Mouse (Mus musculus) olfactory bulb, adult 2 months (tissue): ENCODE results near the gene Ccl6.

ENCODE experiments used
- CTCF ChIP-seq: fragments of 200-500 bp; IDR thresholded peaks from 2 replicates; pipeline ENCODE4 v1.5.1; 2012; ENCODE audit warnings: low read depth, mild to moderate bottlenecking, low read length, moderate library complexity; ENCODE audit not compliant: insufficient read depth
- POLR2A ChIP-seq: fragments of 200-500 bp; IDR thresholded peaks from 2 replicates; pipeline ENCODE4 v1.6.1; 2012; ENCODE audit warnings: mild to moderate bottlenecking, low read depth, low read length, moderate library complexity; ENCODE audit not compliant: insufficient read depth

- TF ChIP-seq POLR2A (no peak), CTCF (no peak)
These were observed 43.9 kb upstream of the Ccl6 start for GRCm38 (mm10) chr11:83636742-83637235.
